Mouse (Mus musculus) left cerebral cortex, adult 11 months (tissue): ENCODE data around the gene Pfn3.

Experiments used
- DNase-seq: peaks from one replicate; pipeline ENCODE4 v3.0.0; 2022; ENCODE audit warnings: low spot score

Pfn3 gene

GRCm38 (mm10) chr13:55398088-55398487 lies 16.9 kb downstream of the Pfn3 start, which contains the start of gene Slc34a1:
Gene Slc34a1, plus strand, starts transcription at chr13:55398187.
- DNase-seq = no peak

- DNase-seq = no peak
These were observed 22.1 kb downstream of the Pfn3 start for GRCm38 (mm10) chr13:55392933-55393332.

- DNase-seq = no peak
These were observed 23.4 kb downstream of the Pfn3 start for GRCm38 (mm10) chr13:55391626-55392029.

DNA sequence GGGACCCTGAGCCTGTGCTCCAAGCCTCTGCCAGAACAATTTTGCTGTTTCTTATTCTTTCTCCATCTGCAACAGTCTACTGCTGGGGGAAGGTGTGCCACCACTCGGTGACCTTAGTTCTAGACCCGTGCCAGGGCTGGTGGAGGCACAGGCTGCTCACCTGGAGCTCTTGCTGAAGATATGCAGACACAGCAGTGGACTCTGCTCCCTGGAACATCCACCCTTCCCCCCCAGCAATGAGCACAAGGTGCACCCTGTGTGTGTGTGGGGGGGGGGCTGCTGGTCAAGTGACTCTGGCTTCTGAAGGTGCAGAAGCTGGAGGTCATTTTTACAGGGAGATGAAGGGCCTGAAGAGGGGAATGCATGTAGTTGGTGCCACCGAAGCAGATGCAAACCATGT lies 24.4 kb downstream of the Pfn3 start:
- DNase-seq = no peak

- peak; percentile 71 for DNase-seq
These were observed 33.2 kb downstream of the Pfn3 start for GRCm38 (mm10) chr13:55381790-55382189.

- no peak for DNase-seq
These were observed 36.0 kb downstream of the Pfn3 start for GRCm38 (mm10) chr13:55378907-55379580.

DNA sequence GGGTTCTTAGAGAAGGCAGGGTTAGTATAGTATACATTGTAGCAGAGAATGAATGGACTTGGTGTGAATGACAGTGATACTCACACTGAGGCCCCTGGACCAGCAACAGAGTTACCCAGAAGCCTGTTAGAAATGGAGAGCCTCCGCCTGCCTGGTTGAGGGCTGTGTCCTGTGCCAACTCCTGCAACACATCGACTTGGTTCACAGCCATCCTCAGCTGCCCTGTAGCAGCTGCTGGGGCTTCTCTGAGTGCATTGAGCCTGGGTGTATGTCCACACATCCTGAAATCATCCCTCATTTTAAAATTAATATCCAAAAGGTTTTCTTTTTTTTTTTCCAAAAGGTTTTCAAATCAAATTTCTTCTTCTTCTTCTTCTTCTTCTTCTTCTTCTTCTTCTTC lies 39.2 kb downstream of the Pfn3 start:
- DNase-seq = no peak

GRCm38 (mm10) chr13:55374206-55374924 lies 40.7 kb downstream of the Pfn3 start:
- no peak for DNase-seq

DNA sequence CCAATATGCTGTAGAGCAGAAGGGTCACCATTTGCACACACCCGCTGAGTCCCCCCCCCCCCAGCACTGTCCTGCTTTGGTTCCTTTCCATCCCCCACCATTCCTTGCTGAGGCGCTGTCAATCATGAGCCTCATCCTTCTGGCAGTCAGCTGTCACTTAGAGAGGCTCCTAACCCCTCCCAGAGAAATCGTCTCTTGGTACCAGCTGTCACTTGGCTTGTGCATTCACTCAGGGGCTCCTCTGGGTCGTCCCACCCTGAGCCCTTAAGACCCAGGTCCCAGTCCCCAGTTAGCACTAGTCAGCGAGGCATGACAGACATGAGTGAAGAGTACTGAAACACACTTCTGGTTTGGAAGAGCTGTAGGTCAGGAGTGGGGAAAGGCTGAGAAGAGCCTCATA lies 43.3 kb downstream of the Pfn3 start:
- DNase-seq = no peak

GRCm38 (mm10) chr13:55371007-55371681 lies 43.9 kb downstream of the Pfn3 start:
- peak; percentile 59 for DNase-seq

DNA sequence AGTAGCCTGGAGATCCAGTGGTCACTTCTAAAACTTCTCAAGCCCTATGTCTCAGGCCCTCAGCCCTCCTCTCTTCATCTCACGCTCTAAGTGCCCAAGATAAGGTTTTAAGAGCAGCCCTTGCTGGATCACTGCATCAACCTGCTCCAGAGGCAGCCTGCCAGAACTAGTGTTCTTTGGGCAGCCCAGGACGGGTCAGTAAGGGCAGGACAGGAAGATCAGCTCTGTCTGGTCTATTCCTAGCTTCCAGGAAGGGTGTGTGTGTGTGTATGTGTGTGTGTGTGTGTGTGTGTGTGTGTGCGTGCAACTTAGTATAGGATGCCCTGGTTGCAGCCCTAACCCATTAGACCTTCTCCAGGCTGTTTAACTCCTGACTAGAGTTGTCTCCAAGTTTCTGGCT lies 44.8 kb downstream of the Pfn3 start:
- DNase-seq = no peak

- DNase-seq = peak; percentile 51
These were observed 45.4 kb downstream of the Pfn3 start, which contains the start of gene Rgs14 for GRCm38 (mm10) chr13:55369531-55370114. Gene Rgs14, plus strand, starts transcription at chr13:55369732.

DNA sequence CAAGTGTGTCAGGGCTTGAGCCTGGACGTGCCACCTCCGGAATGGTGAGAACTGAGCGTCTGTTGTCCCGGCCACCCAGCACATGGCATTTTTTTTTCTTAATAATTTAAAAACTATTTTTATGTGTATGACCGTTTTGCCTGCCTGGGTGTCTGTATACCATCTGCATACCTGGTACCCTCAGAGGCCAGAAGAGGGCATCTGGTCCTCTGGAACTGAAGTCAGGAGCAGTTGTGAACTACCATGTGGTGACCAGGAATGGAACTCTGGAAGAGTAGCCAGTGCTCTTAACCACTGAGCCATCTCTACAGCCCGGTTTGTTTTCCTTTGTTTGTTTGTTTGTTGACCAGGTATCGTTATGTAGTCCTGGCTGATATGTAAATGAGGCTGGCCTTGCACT lies 46.6 kb downstream of the Pfn3 start:
- DNase-seq = no peak
